Mouse (Mus musculus) inflammation-experienced regulatory T-cells, adult 6 months (primary cell): ENCODE results near the gene Gm8212. TPM values are rescaled to one million over a fixed set of nuclear protein-coding genes. Genes with fewer than 3 reads are reported as not detected.
"Not testable (repeated sequence)": the region's sequence is repeated elsewhere in the genome, so short reads cannot be mapped to it uniquely, and the experiment has no call there.

Experiments
- ATAC-seq: one replicate; pipeline ENCODE4 v1.8.0; 2017
- polyA plus RNA-seq, 3 experiments: library from polyadenylated mRNA; unstranded; fragments of 100-300 nt; shearing (Covaris generic); gene quantifications; one replicate each; pipeline ENCODE4 v1.2.1; 2017

Gene Gm8212
- polyA plus RNA-seq: not detected

- not testable (repeated sequence) for ATAC-seq
Measured at GRCm38 (mm10) chr14:44197361-44197760, at the start of gene Gm8212. Gene Gm8212, plus strand, starts transcription at chr14:44197661.

DNA sequence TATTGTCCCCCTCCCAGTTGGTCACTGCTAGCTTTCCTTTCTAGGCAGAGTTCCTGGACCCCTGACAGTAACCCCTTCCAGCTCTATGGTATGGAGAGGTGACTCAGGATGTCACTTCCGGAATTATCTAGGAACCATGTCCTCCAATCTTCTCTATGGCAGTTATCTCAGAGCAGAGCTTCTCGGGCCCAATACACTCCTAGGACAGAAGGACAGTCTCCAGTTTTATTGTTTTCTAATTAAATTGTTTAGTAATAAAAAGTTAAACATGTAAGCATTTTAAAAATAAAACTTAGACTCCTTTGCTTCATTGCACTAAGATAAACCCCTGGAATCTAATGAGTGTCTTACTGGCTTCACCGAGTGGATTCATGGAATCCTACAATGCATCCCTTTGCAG lies 15.7 kb downstream of the Gm8212 start, which contains the start of gene 4930503E14Rik:
Gene 4930503E14Rik (minus strand): TSS at position 101 of the 400 bp plus-strand sequence.
- not testable (repeated sequence) for ATAC-seq

GRCm38 (mm10) chr14:44248039-44248438 lies 50.6 kb downstream of the Gm8212 start:
- no peak for ATAC-seq

Other genes starting within 250 kb of the Gm8212 start
- gene Ang5, start 240.6 kb upstream of the Gm8212 start, polyA plus RNA-seq: not detected
- gene Ang6, start 195.4 kb upstream of the Gm8212 start, polyA plus RNA-seq: not detected
- gene Ear2, start 95.0 kb upstream of the Gm8212 start, polyA plus RNA-seq: under 1 TPM in 1 of 3 experiments, not detected in 2; 0.85 TPM
- gene Gm3327, start 73.8 kb upstream of the Gm8212 start, polyA plus RNA-seq: not detected
- not detected for gene 4930503E14Rik, start 15.6 kb downstream of the Gm8212 start, polyA plus RNA-seq
- not detected for gene Gm8220, start 87.9 kb downstream of the Gm8212 start, polyA plus RNA-seq
- not detected for gene Gm5930, start 140.9 kb downstream of the Gm8212 start, polyA plus RNA-seq
- not detected for gene Gm8229, start 167.7 kb downstream of the Gm8212 start, polyA plus RNA-seq
- not detected for gene Gm3371, start 213.0 kb downstream of the Gm8212 start, polyA plus RNA-seq
- not detected for gene Gm8232, start 236.0 kb downstream of the Gm8212 start, polyA plus RNA-seq